8 mouse cellular contexts compared by ENCODE assay signal in the genomic region with DNA sequence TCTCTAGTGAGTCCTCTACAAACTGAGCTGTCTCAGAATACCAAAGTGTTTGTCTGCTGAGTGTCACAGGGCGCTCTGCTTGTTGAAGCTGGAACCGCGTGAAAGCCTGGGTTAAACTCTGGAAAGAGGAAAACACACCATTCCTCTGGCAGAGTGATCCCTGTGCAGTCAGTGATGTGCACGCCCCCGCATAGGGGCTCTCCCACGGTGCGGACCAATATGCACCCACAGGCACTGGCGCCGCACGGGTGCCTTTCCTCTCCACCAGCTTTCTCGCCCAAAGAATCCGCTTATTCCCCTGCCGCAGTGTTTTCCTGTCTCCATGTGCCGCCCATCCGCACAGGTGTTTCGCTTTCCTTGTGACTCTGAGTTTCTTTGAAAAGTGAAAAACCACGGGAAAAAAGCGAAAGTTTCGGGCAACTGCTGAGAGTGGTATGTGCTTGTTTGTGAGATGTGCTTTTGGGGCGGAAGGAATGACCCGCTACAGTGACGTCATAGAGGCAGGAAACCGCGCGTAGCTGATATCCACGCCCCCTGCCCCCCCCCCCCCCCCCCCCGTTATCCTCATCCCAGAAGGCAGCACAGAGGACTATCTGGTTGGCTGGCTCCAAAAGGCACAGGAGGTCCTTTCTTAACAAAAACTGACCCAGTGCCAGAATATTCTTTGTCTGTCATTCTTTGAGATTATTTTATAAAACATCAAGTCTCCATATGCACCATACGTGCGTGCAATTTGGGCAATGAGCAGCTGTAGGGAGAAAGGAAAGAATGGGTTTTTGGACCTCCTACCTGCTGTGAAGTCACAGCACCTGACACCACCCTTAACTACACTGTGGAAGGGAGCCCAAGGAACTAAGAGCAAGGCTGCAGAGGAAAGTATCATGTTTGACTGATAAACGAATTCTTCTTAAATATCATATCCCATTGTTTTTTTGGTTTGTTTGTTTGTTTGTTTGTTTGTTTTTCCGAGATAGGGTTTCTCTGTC. TPM values are rescaled to one million over a fixed set of nuclear protein-coding genes. Genes with fewer than 3 reads are reported as not detected.
DNase-seq lines count a peak whose midpoint lies in the region; ATAC-seq and TF ChIP-seq lines count a peak whose summit lies in the region.

No protein-coding gene starts in this region.

- H3K9me3 ChIP-seq in ES-E14 (ENCODE audit: control insufficient read depth, insufficient read depth, low read depth, low read length): no peaks in the 10 kb centered on the region
- no peaks in the 10 kb centered on the region for H3K9me3 ChIP-seq in embryonic facial prominence, embryonic 10.5 days
- H3K9me3 ChIP-seq in heart, embryonic 15.5 days (replicated peaks): no peaks in the 10 kb centered on the region

- H3K4me1 ChIP-seq in cerebellum, adult 2 months (ENCODE audit: control insufficient read depth, insufficient read depth, low read length): no peaks in the 10 kb centered on the region
- H3K4me1 ChIP-seq in ES-E14 (ENCODE audit: control insufficient read depth in 2 of 2, insufficient read depth in 2 of 2, low read length in 2 of 2, poor library complexity in 1 of 2): peaks cover 0 to 7% of the 10 kb centered on the region in 2 experiments; a peak in 1 of 4 replicates
- peaks cover 26% of the 10 kb centered on the region for H3K4me1 ChIP-seq in embryonic facial prominence, embryonic 10.5 days
- 0 out of 2 replicates have a peak, but pooled peaks cover 6% of the 10 kb centered on the region for H3K4me1 ChIP-seq in heart, embryonic 15.5 days (replicated peaks)

- H3K4me2 ChIP-seq in heart, embryonic 15.5 days: peak overlapping the region; percentile 95

- peak; percentile 65 for ATAC-seq in heart, embryonic 15.5 days (replicated peaks; ENCODE audit: insufficient number of reproducible peaks, insufficient read depth, low FRiP score, low read depth)

- WGBS in cerebellum, adult 2 months: 7% methylated on average over 31 of the region's 31 CpGs
- WGBS in embryonic facial prominence, embryonic 10.5 days: 7% methylated on average over 31 of the region's 31 CpGs
- 7% methylated on average over 31 of the region's 31 CpGs for WGBS in heart, embryonic 15.5 days

- H3K36me3 ChIP-seq in ES-E14 (ENCODE audit: control insufficient read depth, insufficient read depth, low read length, poor library complexity, severe bottlenecking): no peaks in the 10 kb centered on the region
- H3K36me3 ChIP-seq in embryonic facial prominence, embryonic 10.5 days (replicated peaks): no peaks in the 10 kb centered on the region
- no peaks in the 10 kb centered on the region for H3K36me3 ChIP-seq in heart, embryonic 15.5 days
- H3K36me3 ChIP-seq in splenic B cell, adult 2 months (ENCODE audit: control insufficient read depth, insufficient read depth, low read length, poor library complexity, severe bottlenecking): no peaks in the 10 kb centered on the region

- intact Hi-C loops in left cerebral cortex, postnatal 4 days (cut with DNase I): no loop called here

- peak overlapping the region; percentile 69 for H3K4me3 ChIP-seq in cerebellum, adult 2 months (replicated peaks; ENCODE audit: insufficient read depth, low read depth, low read length)
- H3K4me3 ChIP-seq in ES-E14 (ENCODE audit: insufficient read depth in 1 of 2, low read depth in 1 of 2, low read length in 2 of 2, poor library complexity in 1 of 2, severe bottlenecking in 1 of 2): peak overlapping the region; percentile 59 to 72
- H3K4me3 ChIP-seq in embryonic facial prominence, embryonic 10.5 days: peak overlapping the region; percentile 68
- peak overlapping the region; percentile 62 for H3K4me3 ChIP-seq in heart, embryonic 15.5 days

- TF ChIP-seq CTCF in cerebellum, adult 2 months (IDR thresholded peaks at IDR 0.05; ENCODE audit: borderline replicate concordance, insufficient read depth, low read depth, low read length): no peak

- no peak overlapping the region for H3K27ac ChIP-seq in cerebellum, adult 2 months (ENCODE audit: insufficient read depth, low read length)
- no peak overlapping the region for H3K27ac ChIP-seq in ES-E14 (ENCODE audit: insufficient read depth, low read depth, low read length, poor library complexity, severe bottlenecking)
- H3K27ac ChIP-seq in embryonic facial prominence, embryonic 10.5 days (replicated peaks): peak overlapping the region; percentile 41; the same call in 1 of the 2 replicates
- H3K27ac ChIP-seq in heart, embryonic 15.5 days: peak overlapping the region; percentile 43

- H3K27me3 ChIP-seq in cerebellum, adult 2 months (ENCODE audit: control insufficient read depth, insufficient read depth, low read length): no peaks in the 10 kb centered on the region; the same call in 1 of the 2 replicates
- peaks cover 39% of the 10 kb centered on the region for H3K27me3 ChIP-seq in embryonic facial prominence, embryonic 10.5 days (replicated peaks; ENCODE audit: low read depth, poor library complexity, severe bottlenecking)
- peaks cover 13% of the 10 kb centered on the region for H3K27me3 ChIP-seq in heart, embryonic 15.5 days
- H3K27me3 ChIP-seq in splenic B cell, adult 2 months (ENCODE audit: control insufficient read depth, insufficient read depth, low read length, poor library complexity, severe bottlenecking): no peaks in the 10 kb centered on the region

- DNase-seq in cerebellum, adult 2 months: peak; percentile 4 to 19
- DNase-seq in cerebellum, adult 11-12 months: no peak
- no peak for DNase-seq in ES-E14 (ENCODE audit: low read depth, low spot score)
- peak; percentile 69 for DNase-seq in embryonic facial prominence, embryonic 10.5 days (ENCODE audit: low spot score)
- DNase-seq in left cerebral cortex, postnatal 4 days: peak; percentile 23
- DNase-seq in mesoderm, embryonic 11.5 days (ENCODE audit: low read depth, low spot score): peak; percentile 60
- DNase-seq in splenic B cell, adult 2 months (ENCODE audit: low read depth, low spot score): peak; percentile 73

- in situ Hi-C loops in ES-E14 (cut with MboI; ENCODE audit: low sequenced_read_pairs in 2 of 2, unreplicated experiment in 2 of 2): no loop called here

- peak overlapping the region; percentile 59 for H3K9ac ChIP-seq in ES-E14 (ENCODE audit: insufficient read depth, low read depth, low read length, poor library complexity, severe bottlenecking)
- peak overlapping the region; percentile 48 for H3K9ac ChIP-seq in heart, embryonic 15.5 days

- no peak for TF ChIP-seq POLR2A in cerebellum, adult 2 months (IDR thresholded peaks at IDR 0.05; ENCODE audit: borderline replicate concordance, insufficient read depth, low read length)

TF ChIP-seq in ES-E14, 5 proteins besides CTCF, POLR2A, EP300 and RAD21:
- TF ChIP-seq CHD2 (IDR thresholded peaks at IDR 0.05; ENCODE audit: low read depth, low read length) (no peak), HCFC1 (IDR thresholded peaks at IDR 0.05; ENCODE audit: borderline replicate concordance, insufficient read depth, low read length) (no peak), ZC3H11A (IDR thresholded peaks at IDR 0.05; ENCODE audit: borderline replicate concordance, low read depth, low read length) (no peak), ZNF384 (IDR thresholded peaks at IDR 0.05; ENCODE audit: low read depth, low read length) (no peak), MAFK (IDR thresholded peaks at IDR 0.05; ENCODE audit: insufficient read depth, low read depth, low read length) (no peak)
TF ChIP-seq in ES-E14: peak in this region for 0.

RNA-seq across cellular contexts. Expression of a gene that starts 11.8 kb away (rescaled TPM):
- not detected in 2 replicates for polyA plus RNA-seq in cerebellum, adult 2 months (2012; rRNA removed)
- not detected in 2 replicates for total RNA-seq in ES-E14 (2012; rRNA removed)
- not detected in 2 replicates for polyA plus RNA-seq in embryonic facial prominence, embryonic 10.5 days (2016; fragmentation: Nextera tagmentation; extraction: Ambion mirVana)
- not detected in 2 replicates for polyA plus RNA-seq in heart, embryonic 15.5 days (2015; fragmentation: Nextera tagmentation; extraction: Ambion mirVana)
- total RNA-seq in left cerebral cortex, postnatal 4 days (2021): not detected

RNA-seq across cellular contexts. Expression of a gene that starts 18.3 kb away (rescaled TPM):
- not detected in 2 replicates for polyA plus RNA-seq in cerebellum, adult 2 months (2012; rRNA removed)
- total RNA-seq in ES-E14 (2012; rRNA removed): not detected in 2 replicates
- not detected in 2 replicates for polyA plus RNA-seq in embryonic facial prominence, embryonic 10.5 days (2016; fragmentation: Nextera tagmentation; extraction: Ambion mirVana)
- polyA plus RNA-seq in heart, embryonic 15.5 days (2015; fragmentation: Nextera tagmentation; extraction: Ambion mirVana): not detected in 2 replicates
- not detected for total RNA-seq in left cerebral cortex, postnatal 4 days (2021)

RNA-seq across cellular contexts. Expression of a gene that starts 26.6 kb away (rescaled TPM):
- not detected in 2 replicates for polyA plus RNA-seq in cerebellum, adult 2 months (2012; rRNA removed)
- total RNA-seq in ES-E14 (2012; rRNA removed): not detected in 2 replicates
- polyA plus RNA-seq in embryonic facial prominence, embryonic 10.5 days (2016; fragmentation: Nextera tagmentation; extraction: Ambion mirVana): not detected in 2 replicates
- not detected in 2 replicates for polyA plus RNA-seq in heart, embryonic 15.5 days (2015; fragmentation: Nextera tagmentation; extraction: Ambion mirVana)
- total RNA-seq in left cerebral cortex, postnatal 4 days (2021): not detected

RNA-seq across cellular contexts. Expression of a gene that starts 32.9 kb away (rescaled TPM):
- polyA plus RNA-seq in cerebellum, adult 2 months (2012; rRNA removed): not detected in 2 replicates
- total RNA-seq in ES-E14 (2012; rRNA removed): not detected in 2 replicates
- polyA plus RNA-seq in embryonic facial prominence, embryonic 10.5 days (2016; fragmentation: Nextera tagmentation; extraction: Ambion mirVana): not detected in 2 replicates
- not detected in 2 replicates for polyA plus RNA-seq in heart, embryonic 15.5 days (2015; fragmentation: Nextera tagmentation; extraction: Ambion mirVana)
- not detected for total RNA-seq in left cerebral cortex, postnatal 4 days (2021)

RNA-seq across cellular contexts. Expression of a gene that starts 41.0 kb away (rescaled TPM):
- not detected in 2 replicates for polyA plus RNA-seq in cerebellum, adult 2 months (2012; rRNA removed)
- total RNA-seq in ES-E14 (2012; rRNA removed): not detected in 2 replicates
- polyA plus RNA-seq in embryonic facial prominence, embryonic 10.5 days (2016; fragmentation: Nextera tagmentation; extraction: Ambion mirVana): not detected in 2 replicates
- not detected in 2 replicates for polyA plus RNA-seq in heart, embryonic 15.5 days (2015; fragmentation: Nextera tagmentation; extraction: Ambion mirVana)
- total RNA-seq in left cerebral cortex, postnatal 4 days (2021): not detected

Comparison
In these comparisons a context has a peak if more than half of its experiments do, and no peak if none do; other contexts are left out.
1. DNase-seq: peak in cerebellum, adult 2 months (2 of 2), embryonic facial prominence, embryonic 10.5 days (single experiment), left cerebral cortex, postnatal 4 days (single experiment), mesoderm, embryonic 11.5 days (single experiment) and splenic B cell, adult 2 months (single experiment); none in cerebellum, adult 11-12 months (single experiment) and ES-E14 (single experiment).
2. H3K27ac ChIP-seq: peak in embryonic facial prominence, embryonic 10.5 days (single experiment) and heart, embryonic 15.5 days (single experiment); none in cerebellum, adult 2 months (single experiment) and ES-E14 (single experiment).
3. Peak in every context shown above with its lines, with median percentiles within 50 percentile points of each other: H3K4me3 ChIP-seq.